Mouse (Mus musculus) intestine, postnatal 0 days (tissue): ENCODE data around the gene Zbed5. TPM values are rescaled to one million over a fixed set of nuclear protein-coding genes. Genes with fewer than 3 reads are reported as not detected.

Source experiments
- ATAC-seq: fragments of 200-750 bp; cut with Nextera tagmentation; 2 replicates; pipeline ENCODE4 v1.8.0; 2017; ENCODE audit warnings: mild to moderate bottlenecking, moderate TSS enrichment, moderate library complexity
- H3K27ac ChIP-seq: fragments of 300-500 bp; sonication (generic); 2 replicates; pipeline ENCODE4 v1.5.1; 2014; ENCODE audit warnings: mild to moderate bottlenecking, low read depth, low read length, moderate library complexity
- H3K27me3 ChIP-seq: fragments of 300-500 bp; sonication (generic); replicated peaks from 2 replicates; pipeline ENCODE4 v1.6.1; 2014; ENCODE audit warnings: low read length, mixed read lengths; ENCODE audit not compliant: control insufficient read depth, insufficient read depth
- H3K36me3 ChIP-seq: fragments of 300-500 bp; sonication (generic); 2 replicates; pipeline ENCODE4 v1.6.1; 2014; ENCODE audit warnings: mild to moderate bottlenecking, moderate library complexity; ENCODE audit not compliant: control insufficient read depth, insufficient read depth
- H3K4me1 ChIP-seq: fragments of 300-500 bp; sonication (generic); replicated peaks from 2 replicates; pipeline ENCODE4 v1.6.1; 2014; ENCODE audit warnings: antibody characterized with exemption, low read length, mixed read lengths; ENCODE audit not compliant: control insufficient read depth, insufficient read depth
- H3K4me2 ChIP-seq: fragments of 300-500 bp; sonication (generic); replicated peaks from 2 replicates; pipeline ENCODE4 v1.6.1; 2014; ENCODE audit warnings: low read depth, mild to moderate bottlenecking, moderate library complexity
- H3K4me3 ChIP-seq: fragments of 300-500 bp; sonication (generic); 2 replicates; pipeline ENCODE4 v1.5.1; 2014; ENCODE audit warnings: low read depth, low read length
- H3K9ac ChIP-seq: fragments of 300-500 bp; sonication (generic); 2 replicates; pipeline ENCODE4 v1.6.1; 2014; ENCODE audit warnings: mild to moderate bottlenecking, low read depth, low read length
- H3K9me3 ChIP-seq: fragments of 300-500 bp; sonication (generic); 2 replicates; pipeline ENCODE4 v1.6.1; 2016; ENCODE audit warnings: mixed run types; ENCODE audit not compliant: control insufficient read depth
- CTCF ChIP-seq: sonication (generic); IDR thresholded peaks from 2 replicates; pipeline ENCODE4 v1.5.1; 2016; ENCODE audit warnings: low read depth, mild to moderate bottlenecking, control low read depth, antibody characterized with exemption, moderate library complexity
- WGBS: fragments of 180-500 bp; shearing (Covaris S2); extraction: QIAGEN DNeasy Blood & Tissue Kit; methylation state at CpG from one replicate; pipeline ENCODE4 v1.1.7; 2014; 5-methylcytosine and 5-hydroxymethylcytosine counted together
- polyA plus RNA-seq: library from polyadenylated mRNA; unstranded; fragments of >200 nt; fragmentation: Nextera tagmentation; extraction: Ambion mirVana; gene quantifications from 2 replicates; pipeline ENCODE4 v1.2.1, GENCODE M21; 2015

Zbed5 gene
- polyA plus RNA-seq = 1.8 and 2.4 TPM in 2 replicates

DNA sequence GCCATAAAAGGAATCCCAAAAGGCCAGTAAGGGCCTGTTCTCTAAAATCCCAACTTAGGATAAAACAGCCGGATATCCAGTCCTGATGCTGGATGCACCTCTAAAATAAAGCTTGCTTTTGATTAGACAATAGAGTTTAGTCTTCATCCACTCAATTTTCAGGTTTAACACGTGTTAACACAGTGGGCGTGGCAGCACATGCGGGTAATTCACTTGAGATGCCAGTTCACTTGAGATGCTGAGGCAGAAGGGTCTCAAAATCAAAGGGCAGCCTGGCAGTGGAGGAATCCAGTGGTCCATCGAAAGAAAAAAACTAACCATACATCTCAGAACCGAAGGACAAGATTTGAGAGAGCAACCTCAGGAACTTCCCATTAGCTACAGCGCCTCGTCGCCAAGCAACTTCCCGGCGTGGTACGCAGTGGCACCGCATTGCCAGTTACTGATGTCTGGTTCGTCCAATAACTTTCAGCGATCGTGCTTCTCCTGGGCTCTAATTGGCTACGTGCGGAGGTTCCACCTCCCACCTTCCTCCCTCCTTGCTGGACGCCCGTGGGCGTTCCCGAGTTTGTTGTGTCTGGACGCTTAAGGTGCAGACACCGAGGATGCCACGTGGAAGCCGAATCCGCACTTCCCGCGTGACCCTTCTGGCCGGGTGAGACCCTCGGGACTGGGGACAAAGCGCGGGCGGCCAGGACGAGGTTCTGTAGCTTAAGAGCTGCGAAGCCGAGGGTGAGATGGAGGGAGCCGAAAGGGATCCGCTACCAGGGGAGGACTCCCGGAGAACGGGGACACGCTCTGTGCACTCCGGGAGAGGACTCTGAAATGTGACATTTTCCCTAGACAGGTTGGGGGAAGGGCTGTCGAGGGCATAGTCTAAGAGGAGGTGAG, at the start of gene Zbed5:
TSS of gene Zbed5 (plus strand) at position 526 of the 891 bp plus-strand sequence.
- 2% methylated on average over 44 of the region's 44 CpGs for WGBS
- Histone ChIP-seq H3K4me3 (peak within 1 kb of the TSS; percentile 72), H3K27me3 (no peaks in the 10 kb centered on the region), H3K9me3 (no peaks in the 10 kb centered on the region), H3K4me1 (0 out of 2 replicates have a peak, but pooled peaks cover 3% of the 10 kb centered on the region), H3K9ac (peak within 1 kb of the TSS; percentile 37), H3K4me2 (peak within 1 kb of the TSS; percentile 92), H3K27ac (no peak within 1 kb of the TSS), H3K36me3 (no peaks in the 10 kb centered on the region)
- no peak for TF ChIP-seq CTCF
- peak; percentile 99 for ATAC-seq

DNA sequence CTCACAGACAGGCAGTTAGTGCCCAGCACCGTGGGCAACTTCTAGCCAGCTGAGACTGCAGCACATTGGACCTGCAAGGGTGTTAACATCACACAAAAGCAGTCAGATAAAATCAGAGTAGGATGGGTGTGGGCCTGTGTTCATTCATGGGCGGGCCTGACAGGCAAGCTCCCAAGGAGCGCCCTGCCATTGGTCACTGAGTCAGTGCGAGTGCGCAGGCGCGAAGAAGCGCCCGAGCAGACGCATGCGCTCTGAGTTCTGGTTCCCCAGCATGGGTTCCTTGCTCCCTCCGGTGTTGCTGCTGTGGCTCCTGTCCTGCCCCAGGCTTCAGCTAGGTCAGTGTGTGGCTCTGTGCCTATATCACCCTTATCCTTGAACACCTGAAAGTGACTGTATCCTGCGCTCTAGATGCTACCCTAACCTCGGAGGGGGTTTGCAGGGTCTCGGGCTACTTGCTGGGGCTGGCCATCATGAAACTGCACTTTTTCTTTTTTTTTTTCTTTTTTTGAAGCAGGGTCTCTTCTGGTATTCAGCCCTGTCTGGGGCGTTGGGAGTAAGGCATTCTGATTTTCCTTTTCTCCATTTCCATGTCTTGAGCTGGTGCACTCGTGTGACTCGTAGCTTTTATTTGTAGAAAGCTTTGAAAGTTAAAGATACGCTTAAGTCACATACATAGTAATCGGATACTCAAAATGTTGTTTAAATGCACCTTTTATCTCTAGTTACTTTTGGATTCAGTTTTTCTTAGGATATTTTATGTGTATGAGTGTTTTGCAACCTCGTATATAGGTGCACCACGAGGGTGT, 48.6 kb upstream of the Zbed5 start, which contains the start of gene Sumf2:
TSS of gene Sumf2 (plus strand) at position 235 of the 806 bp plus-strand sequence.
- H3K4me3 ChIP-seq = peak within 1 kb of the TSS; percentile 62
- H3K9ac ChIP-seq = peak within 1 kb of the TSS; percentile 51
- H3K36me3 ChIP-seq = peaks cover 20% of the 10 kb centered on the region
- no peaks in the 10 kb centered on the region for H3K4me1 ChIP-seq
- WGBS = 4% methylated on average over 22 of the region's 22 CpGs
- peak; percentile 29; the same call in 1 of the 2 replicates for TF ChIP-seq CTCF
- no peaks in the 10 kb centered on the region for H3K9me3 ChIP-seq
- peak within 1 kb of the TSS; percentile 60 for H3K4me2 ChIP-seq
- H3K27ac ChIP-seq = no peak within 1 kb of the TSS
- H3K27me3 ChIP-seq = no peaks in the 10 kb centered on the region
- ATAC-seq = peak; percentile 99

DNA sequence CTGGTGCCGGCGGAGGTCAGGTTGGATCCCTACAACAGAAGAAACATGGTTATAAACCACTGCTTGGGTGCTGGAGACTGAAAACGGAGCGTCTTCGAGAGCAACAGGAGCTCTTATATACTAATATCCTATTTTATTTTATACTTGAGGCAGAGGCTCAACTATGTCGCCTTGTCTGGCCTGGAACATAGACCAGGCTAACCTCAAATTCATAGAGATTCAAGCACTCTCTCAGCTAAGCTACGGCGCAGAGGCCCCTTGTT, 48.0 kb upstream of the Zbed5 start:
- 31% methylated on average over 8 of the region's 8 CpGs for WGBS
- peaks cover 20% of the 10 kb centered on the region for H3K36me3 ChIP-seq
- peak overlapping the region; percentile 60 for H3K4me2 ChIP-seq
- no peaks in the 10 kb centered on the region for H3K4me1 ChIP-seq
- H3K9me3 ChIP-seq = no peaks in the 10 kb centered on the region
- no peak overlapping the region for H3K27ac ChIP-seq
- ATAC-seq = no peak
- no peaks in the 10 kb centered on the region for H3K27me3 ChIP-seq
- no peak for TF ChIP-seq CTCF
- peak overlapping the region; percentile 51 for H3K9ac ChIP-seq
- H3K4me3 ChIP-seq = peak overlapping the region; percentile 62

DNA sequence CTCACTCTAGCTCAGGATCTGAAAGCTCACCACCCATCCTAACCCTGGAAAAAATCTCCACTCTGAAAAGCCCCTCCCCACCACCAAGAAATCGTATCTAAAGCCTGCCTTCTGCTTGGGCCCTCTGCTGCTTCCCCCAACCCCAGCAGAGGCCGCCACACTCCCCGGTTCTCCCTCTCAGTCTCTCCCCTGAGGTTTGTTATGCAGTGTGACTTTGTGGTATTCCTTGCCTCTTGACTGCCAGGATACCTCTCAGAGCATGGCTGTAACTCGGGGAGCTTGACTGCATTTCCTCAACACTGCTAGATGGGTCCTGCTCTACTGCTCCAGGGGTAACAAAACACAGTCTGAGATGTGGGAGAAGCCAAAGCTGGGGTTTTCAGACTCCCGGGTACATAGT, 40.4 kb upstream of the Zbed5 start:
- 66% methylated on average over 5 of the region's 5 CpGs for WGBS
- ATAC-seq = no peak

DNA sequence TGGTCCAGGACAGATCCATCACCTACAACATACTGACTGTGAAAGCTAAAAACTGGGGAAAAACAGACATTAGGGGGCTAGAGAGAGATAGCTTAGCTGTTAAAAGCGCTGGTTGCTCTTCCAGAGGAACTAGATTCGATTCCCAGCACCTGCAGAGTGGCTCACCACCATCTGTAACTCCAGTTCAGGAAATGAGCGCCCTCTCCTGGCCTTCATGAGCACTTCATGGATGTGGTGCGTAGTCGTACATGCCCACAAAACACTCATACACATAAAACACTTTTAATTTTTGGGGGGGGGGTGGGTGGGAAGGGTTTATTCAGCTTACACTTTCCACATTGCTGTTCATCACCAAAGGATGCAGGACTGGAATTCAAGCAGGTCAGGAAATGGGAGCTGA, 39.1 kb upstream of the Zbed5 start:
- no peak overlapping the region for H3K4me2 ChIP-seq
- WGBS = 88% methylated on average over 5 of the region's 5 CpGs
- H3K27me3 ChIP-seq = no peaks in the 10 kb centered on the region
- no peaks in the 10 kb centered on the region for H3K9me3 ChIP-seq
- no peaks in the 10 kb centered on the region for H3K4me1 ChIP-seq
- peak; percentile 18; the same call in 1 of the 2 replicates for TF ChIP-seq CTCF
- H3K36me3 ChIP-seq = peaks cover 16% of the 10 kb centered on the region
- H3K4me3 ChIP-seq = no peak overlapping the region
- ATAC-seq = no peak
- no peak overlapping the region for H3K9ac ChIP-seq
- H3K27ac ChIP-seq = no peak overlapping the region

More for the DNA sequence above, 40.4 kb upstream of the Zbed5 start:
- H3K36me3 ChIP-seq = peaks cover 15% of the 10 kb centered on the region
- no peak for TF ChIP-seq CTCF
- H3K4me1 ChIP-seq = no peaks in the 10 kb centered on the region
- H3K9ac ChIP-seq = no peak overlapping the region
- H3K27me3 ChIP-seq = no peaks in the 10 kb centered on the region
- H3K9me3 ChIP-seq = no peaks in the 10 kb centered on the region
- H3K27ac ChIP-seq = no peak overlapping the region
- no peak overlapping the region for H3K4me2 ChIP-seq
- H3K4me3 ChIP-seq = no peak overlapping the region

DNA sequence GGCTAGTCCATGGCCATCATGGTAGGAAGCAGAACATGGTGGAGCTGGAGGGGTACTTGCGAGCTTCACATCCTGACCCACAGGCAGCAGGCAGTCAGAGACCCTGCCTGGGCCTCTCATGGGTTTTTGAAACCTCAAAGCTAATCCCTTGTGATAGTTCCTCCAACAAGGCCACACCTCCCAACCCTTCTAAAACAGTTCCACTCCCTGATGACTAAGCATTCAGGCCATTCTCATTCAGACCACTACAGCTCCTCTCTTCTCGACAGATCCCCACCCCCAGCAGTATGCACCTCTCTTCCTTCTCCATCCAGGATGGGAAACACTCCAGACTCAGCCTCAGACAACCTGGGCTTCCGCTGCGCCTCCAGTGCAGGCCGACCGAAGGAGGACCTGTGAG, 33.2 kb upstream of the Zbed5 start:
- H3K9me3 ChIP-seq = no peaks in the 10 kb centered on the region
- no peak overlapping the region for H3K27ac ChIP-seq
- WGBS = 97% methylated on average over 6 of the region's 6 CpGs
- no peak overlapping the region for H3K4me3 ChIP-seq
- H3K9ac ChIP-seq = no peak overlapping the region
- no peak overlapping the region for H3K4me2 ChIP-seq
- H3K4me1 ChIP-seq = no peaks in the 10 kb centered on the region
- H3K27me3 ChIP-seq = no peaks in the 10 kb centered on the region
- ATAC-seq = no peak
- H3K36me3 ChIP-seq = peaks cover 22% of the 10 kb centered on the region
- TF ChIP-seq CTCF = no peak
